Mouse (Mus musculus) spleen, adult 2 months (tissue): ENCODE results near the gene Elmsan1.

ENCODE experiments used
- CTCF ChIP-seq: fragments of 200-500 bp; IDR thresholded peaks from 2 replicates; pipeline ENCODE4 v1.5.1; 2011; ENCODE audit warnings: mild to moderate bottlenecking, inconsistent platforms; ENCODE audit not compliant: insufficient read depth, insufficient read length, insufficient replicate concordance; ENCODE audit errors: extremely low read depth
- POLR2A ChIP-seq: fragments of 200-500 bp; IDR thresholded peaks from 2 replicates; pipeline ENCODE4 v1.6.1; 2011; ENCODE audit warnings: low read depth, low read length, inconsistent platforms

GRCm38 (mm10) chr12:84174871-84175270 lies 43.8 kb downstream of the Elmsan1 start:
- no peak for TF ChIP-seq CTCF
- no peak for TF ChIP-seq POLR2A
